Mouse (Mus musculus) neural tube, embryonic 14.5 days (tissue): ENCODE measurements at regions not wholly inside any gene's neighbourhood (a gene's known extent, or its start where the extent isn't known, plus 50 kb on each side); places are given as distances from the start of the nearest gene placed in this dataset.
A peak's percentile ranks its signal among the peaks of the same experiment; 100 is the strongest.

ENCODE experiments used
- ATAC-seq: fragments of 200-750 bp; cut with Nextera tagmentation; 2 replicates; pipeline ENCODE4 v1.8.0; 2017; ENCODE audit warnings: low read depth, mild to moderate bottlenecking, moderate TSS enrichment, moderate library complexity
- H3K27ac ChIP-seq: fragments of 300-500 bp; sonication (generic); 2 replicates; pipeline ENCODE4 v1.5.1; 2014; ENCODE audit warnings: low read depth, mild to moderate bottlenecking, control low read depth, low read length, moderate library complexity, mixed read lengths
- H3K27me3 ChIP-seq: fragments of 300-500 bp; sonication (generic); 2 replicates; pipeline ENCODE4 v1.6.1; 2014; ENCODE audit warnings: low read length; ENCODE audit not compliant: control insufficient read depth, insufficient read depth
- H3K36me3 ChIP-seq: fragments of 300-500 bp; sonication (generic); 2 replicates; pipeline ENCODE4 v1.6.1; 2014; ENCODE audit warnings: low read length, mixed read lengths; ENCODE audit not compliant: control insufficient read depth, insufficient read depth
- H3K4me1 ChIP-seq: fragments of 300-500 bp; sonication (generic); 2 replicates; pipeline ENCODE4 v1.6.1; 2014; ENCODE audit warnings: low read length; ENCODE audit not compliant: control insufficient read depth, insufficient read depth
- H3K4me2 ChIP-seq: fragments of 300-500 bp; sonication (generic); 2 replicates; pipeline ENCODE4 v1.6.1; 2014; ENCODE audit warnings: mild to moderate bottlenecking, low read depth, low read length, control low read depth
- H3K4me3 ChIP-seq: fragments of 300-500 bp; sonication (generic); 2 replicates; pipeline ENCODE4 v1.5.1; 2014; ENCODE audit warnings: low read depth, low read length, control low read depth, mixed read lengths
- H3K9ac ChIP-seq: fragments of 300-500 bp; sonication (generic); replicated peaks from 2 replicates; pipeline ENCODE4 v1.6.1; 2014; ENCODE audit warnings: low read depth, mild to moderate bottlenecking, control low read depth, low read length, mixed read lengths
- H3K9me3 ChIP-seq: fragments of 300-500 bp; sonication (generic); 2 replicates; pipeline ENCODE4 v1.6.1; 2016; ENCODE audit warnings: low read length; ENCODE audit not compliant: control insufficient read depth
- WGBS: fragments of 180-500 bp; shearing (Covaris S2); extraction: QIAGEN DNeasy Blood & Tissue Kit; methylation state at CpG from one replicate; pipeline ENCODE4 v1.1.7; 2014; 5-methylcytosine and 5-hydroxymethylcytosine counted together

GRCm38 (mm10) chr3:144378524-144379225, 173.7 kb upstream of the Lmo4 start:
- Histone ChIP-seq H3K4me3 (no peak overlapping the region), H3K27me3 (no peaks in the 10 kb centered on the region), H3K4me2 (no peak overlapping the region), H3K9ac (no peak overlapping the region), H3K36me3 (no peaks in the 10 kb centered on the region), H3K27ac (peak overlapping the region; percentile 48), H3K9me3 (no peaks in the 10 kb centered on the region), H3K4me1 (peaks cover 13% of the 10 kb centered on the region)
- ATAC-seq, result peak; percentile 23
- 58% methylated on average over 8 of the region's 8 CpGs for WGBS

GRCm38 (mm10) chr3:144377626-144378523, 172.9 kb upstream of the Lmo4 start:
- no peak overlapping the region for H3K4me3 ChIP-seq
- H3K9me3 ChIP-seq, result no peaks in the 10 kb centered on the region
- 21% methylated on average over 18 of the region's 18 CpGs for WGBS
- no peak overlapping the region for H3K4me2 ChIP-seq
- no peak overlapping the region for H3K9ac ChIP-seq
- H3K4me1 ChIP-seq, result peaks cover 13% of the 10 kb centered on the region
- no peaks in the 10 kb centered on the region for H3K27me3 ChIP-seq
- H3K36me3 ChIP-seq, result no peaks in the 10 kb centered on the region
- ATAC-seq, result peak; percentile 75
- H3K27ac ChIP-seq, result peak overlapping the region; percentile 6; the same call in 1 of the 2 replicates

GRCm38 (mm10) chr3:144376463-144377402, 171.7 kb upstream of the Lmo4 start:
- no peaks in the 10 kb centered on the region for H3K27me3 ChIP-seq
- peaks cover 13% of the 10 kb centered on the region for H3K4me1 ChIP-seq
- H3K9me3 ChIP-seq, result no peaks in the 10 kb centered on the region
- H3K4me2 ChIP-seq, result no peak overlapping the region
- no peak overlapping the region for H3K27ac ChIP-seq
- no peak overlapping the region for H3K4me3 ChIP-seq
- H3K36me3 ChIP-seq, result no peaks in the 10 kb centered on the region
- WGBS, result 60% methylated on average over 15 of the region's 15 CpGs
- no peak for ATAC-seq
- H3K9ac ChIP-seq, result no peak overlapping the region

- Histone ChIP-seq H3K4me3 (no peak overlapping the region), H3K4me1 (peaks cover 13% of the 10 kb centered on the region), H3K27ac (no peak overlapping the region), H3K27me3 (no peaks in the 10 kb centered on the region), H3K9me3 (no peaks in the 10 kb centered on the region), H3K4me2 (no peak overlapping the region), H3K9ac (no peak overlapping the region), H3K36me3 (no peaks in the 10 kb centered on the region)
- WGBS, result 86% methylated on average over 12 of the region's 12 CpGs
- ATAC-seq, result no peak
Measured at GRCm38 (mm10) chr3:144375725-144376412, 170.8 kb upstream of the Lmo4 start.

GRCm38 (mm10) chr3:144368300-144368699, 163.3 kb upstream of the Lmo4 start:
- 0 out of 2 replicates have a peak, but pooled peaks cover 6% of the 10 kb centered on the region for H3K4me1 ChIP-seq

GRCm38 (mm10) chr3:144367766-144368116, 162.7 kb upstream of the Lmo4 start:
- no peaks in the 10 kb centered on the region for H3K27me3 ChIP-seq
- H3K4me1 ChIP-seq, result 0 out of 2 replicates have a peak, but pooled peaks cover 6% of the 10 kb centered on the region
- no peak overlapping the region for H3K27ac ChIP-seq
- ATAC-seq, result peak; percentile 75
- WGBS, result 14% methylated on average over 7 of the region's 7 CpGs
- H3K36me3 ChIP-seq, result no peaks in the 10 kb centered on the region
- H3K4me2 ChIP-seq, result peak overlapping the region; percentile 40
- no peaks in the 10 kb centered on the region for H3K9me3 ChIP-seq
- H3K9ac ChIP-seq, result peak overlapping the region; percentile 7; the same call in 1 of the 2 replicates
- H3K4me3 ChIP-seq, result peak overlapping the region; percentile 4

More at GRCm38 (mm10) chr3:144368300-144368699, 163.3 kb upstream of the Lmo4 start:
- Histone ChIP-seq H3K4me2 (no peak overlapping the region), H3K4me3 (no peak overlapping the region), H3K9me3 (no peaks in the 10 kb centered on the region), H3K9ac (no peak overlapping the region), H3K27me3 (no peaks in the 10 kb centered on the region), H3K27ac (no peak overlapping the region), H3K36me3 (no peaks in the 10 kb centered on the region)
- ATAC-seq, result 0 out of 2 replicates have a peak, but pooled peaks have one; percentile 12
- WGBS, result 61% methylated on average over 4 of the region's 4 CpGs

GRCm38 (mm10) chr3:144366976-144367765, 162.2 kb upstream of the Lmo4 start:
- Histone ChIP-seq H3K4me2 (peak overlapping the region; percentile 40), H3K36me3 (no peaks in the 10 kb centered on the region), H3K27me3 (no peaks in the 10 kb centered on the region), H3K4me3 (peak overlapping the region; percentile 4), H3K27ac (no peak overlapping the region), H3K4me1 (0 out of 2 replicates have a peak, but pooled peaks cover 6% of the 10 kb centered on the region), H3K9ac (peak overlapping the region; percentile 7; the same call in 1 of the 2 replicates), H3K9me3 (no peaks in the 10 kb centered on the region)
- ATAC-seq, result peak; percentile 60
- WGBS, result 14% methylated on average over 22 of the region's 22 CpGs
